Mouse (Mus musculus): ENCODE data around the gene Bmp6.

DNA sequence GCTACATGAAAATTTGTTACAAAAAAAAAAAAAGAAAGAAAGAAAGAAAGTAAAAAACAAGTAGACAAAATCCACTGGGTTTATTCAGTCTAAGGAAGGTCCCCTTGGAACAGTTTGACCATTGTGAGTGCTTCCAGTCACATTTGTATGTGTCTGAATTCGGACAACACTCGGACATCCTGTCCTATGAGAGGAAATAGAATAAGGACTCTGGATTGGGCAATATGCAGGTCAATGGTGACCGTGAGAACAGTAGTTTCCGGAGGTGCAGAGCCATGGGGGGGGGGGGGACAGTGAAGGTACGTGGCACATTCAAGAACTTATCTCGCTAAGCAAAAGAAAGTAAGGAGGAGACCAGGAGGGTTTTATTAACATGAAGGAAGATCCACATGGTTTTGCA lies 189.8 kb downstream of the Bmp6 start:
- TF ChIP-seq CTCF (IDR thresholded peaks at IDR 0.05; ENCODE audit: extremely low read depth, insufficient read depth, insufficient read length, insufficient replicate concordance) = no peak
- no peak for TF ChIP-seq POLR2A (IDR thresholded peaks at IDR 0.05; ENCODE audit: low read depth, low read length)
